8 mouse cellular contexts compared by ENCODE assay signal in genomic region chr11:69591899-69592637, GRCm38 (mm10). TPM values are rescaled to one million over a fixed set of nuclear protein-coding genes. Genes with fewer than 3 reads are reported as not detected.
DNase-seq lines count a peak whose midpoint lies in the region; ATAC-seq lines count a peak whose summit lies in the region.

No protein-coding gene starts in this region.

- H3K9ac ChIP-seq in hindbrain, embryonic 11.5 days (ENCODE audit: low read depth, low read length), result no peak overlapping the region
- no peak overlapping the region for H3K9ac ChIP-seq in forebrain, embryonic 16.5 days (replicated peaks; ENCODE audit: low read depth, low read length)

- H3K4me2 ChIP-seq in hindbrain, embryonic 11.5 days (replicated peaks; ENCODE audit: low read depth, low read length), result no peak overlapping the region
- H3K4me2 ChIP-seq in forebrain, embryonic 16.5 days (ENCODE audit: low read length), result no peak overlapping the region

- 0 out of 2 replicates have a peak overlapping the region, but pooled peaks have one; percentile 29 for H3K27ac ChIP-seq in hindbrain, embryonic 10.5 days
- no peak overlapping the region for H3K27ac ChIP-seq in hindbrain, embryonic 11.5 days (ENCODE audit: low read depth, low read length)
- H3K27ac ChIP-seq in forebrain, embryonic 16.5 days (ENCODE audit: low read length), result peak overlapping the region; percentile 58

- H3K9me3 ChIP-seq in hindbrain, embryonic 10.5 days, result no peaks in the 10 kb centered on the region
- H3K9me3 ChIP-seq in hindbrain, embryonic 11.5 days (ENCODE audit: control insufficient read depth, low read length), result no peaks in the 10 kb centered on the region
- H3K9me3 ChIP-seq in forebrain, embryonic 16.5 days (ENCODE audit: control insufficient read depth, low read length), result no peaks in the 10 kb centered on the region

- no peak for ATAC-seq in hindbrain, embryonic 11.5 days (ENCODE audit: low FRiP score)
- peak; percentile 93 for ATAC-seq in forebrain, embryonic 16.5 days
- no peak for ATAC-seq in erythroblast, adult 5-6 weeks (replicated peaks; ENCODE audit: low FRiP score, poor library complexity, severe bottlenecking)

- H3K27me3 ChIP-seq in hindbrain, embryonic 10.5 days (ENCODE audit: insufficient read depth, poor library complexity, severe bottlenecking), result no peaks in the 10 kb centered on the region
- H3K27me3 ChIP-seq in hindbrain, embryonic 11.5 days (ENCODE audit: control insufficient read depth, insufficient read depth, low read length), result no peaks in the 10 kb centered on the region
- no peaks in the 10 kb centered on the region for H3K27me3 ChIP-seq in forebrain, embryonic 16.5 days (replicated peaks; ENCODE audit: control insufficient read depth, insufficient read depth, low read length)

- H3K4me3 ChIP-seq in hindbrain, embryonic 10.5 days, result no peak overlapping the region
- no peak overlapping the region for H3K4me3 ChIP-seq in hindbrain, embryonic 11.5 days (ENCODE audit: low read depth, low read length)
- H3K4me3 ChIP-seq in forebrain, embryonic 16.5 days (replicated peaks; ENCODE audit: low read length), result no peak overlapping the region

- 0 out of 2 replicates have a peak, but pooled peaks cover 2% of the 10 kb centered on the region for H3K4me1 ChIP-seq in hindbrain, embryonic 10.5 days (replicated peaks)
- H3K4me1 ChIP-seq in hindbrain, embryonic 11.5 days (replicated peaks; ENCODE audit: control insufficient read depth, insufficient read depth, low read length), result no peaks in the 10 kb centered on the region
- H3K4me1 ChIP-seq in forebrain, embryonic 16.5 days (replicated peaks; ENCODE audit: control insufficient read depth, insufficient read depth, low read length), result peaks cover 6% of the 10 kb centered on the region

- H3K36me3 ChIP-seq in hindbrain, embryonic 10.5 days, result peaks cover 84% of the 10 kb centered on the region
- peaks cover 12% of the 10 kb centered on the region; the same call in 1 of the 2 replicates for H3K36me3 ChIP-seq in hindbrain, embryonic 11.5 days (ENCODE audit: control insufficient read depth, insufficient read depth, low read length)
- H3K36me3 ChIP-seq in forebrain, embryonic 16.5 days (ENCODE audit: control insufficient read depth, insufficient read depth), result peaks cover 18% of the 10 kb centered on the region

- no peak for DNase-seq in hindbrain, embryonic 10.5 days (ENCODE audit: low spot score)
- DNase-seq in hindbrain, embryonic 11.5 days (ENCODE audit: low spot score), result no peak
- peak; percentile 58 for DNase-seq in left cerebral cortex, adult 11 months (ENCODE audit: low spot score)
- DNase-seq in retina, postnatal 7 days (ENCODE audit: low read depth, low spot score), result peak; percentile 84
- DNase-seq in urinary bladder, postnatal 25 days (ENCODE audit: low spot score), result no peak
- no peak for DNase-seq in embryo, embryonic 10.5 days (ENCODE audit: low spot score)

- 83% methylated on average over 7 of the region's 7 CpGs for WGBS in hindbrain, embryonic 10.5 days
- 86% methylated on average over 7 of the region's 7 CpGs for WGBS in hindbrain, embryonic 11.5 days
- WGBS in forebrain, embryonic 16.5 days, result 46% methylated on average over 7 of the region's 7 CpGs

RNA-seq across cellular contexts. Expression of gene Trp53, which starts 11.9 kb away (rescaled TPM):
- 166 and 173 TPM in 2 replicates for polyA plus RNA-seq in hindbrain, embryonic 10.5 days (2016; fragmentation: Nextera tagmentation; extraction: Ambion mirVana)
- 156 and 159 TPM in 2 replicates for polyA plus RNA-seq in hindbrain, embryonic 11.5 days (2014; fragmentation: Nextera tagmentation; extraction: Ambion mirVana)
- polyA plus RNA-seq in forebrain, embryonic 16.5 days (2015; fragmentation: Nextera tagmentation; extraction: Ambion mirVana), result 103 and 109 TPM in 2 replicates
- total RNA-seq in erythroblast, adult 5-6 weeks (2015; ENCODE audit: low replicate concordance), result 44.6 and 56.8 TPM in 2 replicates
- 25.1 and 28.0 TPM in 2 replicates for total RNA-seq in erythroblast, adult 5-6 weeks (2017; ENCODE audit: low replicate concordance)

RNA-seq across cellular contexts. Expression of gene Wrap53, which starts 12.0 kb away (rescaled TPM):
- 40.6 and 41.4 TPM in 2 replicates for polyA plus RNA-seq in hindbrain, embryonic 10.5 days (2016; fragmentation: Nextera tagmentation; extraction: Ambion mirVana)
- 36.6 and 37.8 TPM in 2 replicates for polyA plus RNA-seq in hindbrain, embryonic 11.5 days (2014; fragmentation: Nextera tagmentation; extraction: Ambion mirVana)
- 27.3 and 28.6 TPM in 2 replicates for polyA plus RNA-seq in forebrain, embryonic 16.5 days (2015; fragmentation: Nextera tagmentation; extraction: Ambion mirVana)
- total RNA-seq in erythroblast, adult 5-6 weeks (2015; ENCODE audit: low replicate concordance), result 18.4 and 21.3 TPM in 2 replicates
- 7.7 and 8.9 TPM in 2 replicates for total RNA-seq in erythroblast, adult 5-6 weeks (2017; ENCODE audit: low replicate concordance)

RNA-seq across cellular contexts. Expression of gene Atp1b2, which starts 13.7 kb away (rescaled TPM):
- polyA plus RNA-seq in hindbrain, embryonic 10.5 days (2016; fragmentation: Nextera tagmentation; extraction: Ambion mirVana), result 7.5 and 7.8 TPM in 2 replicates
- 11.7 and 13.1 TPM in 2 replicates for polyA plus RNA-seq in hindbrain, embryonic 11.5 days (2014; fragmentation: Nextera tagmentation; extraction: Ambion mirVana)
- polyA plus RNA-seq in forebrain, embryonic 16.5 days (2015; fragmentation: Nextera tagmentation; extraction: Ambion mirVana), result 30.2 and 33.8 TPM in 2 replicates
- total RNA-seq in erythroblast, adult 5-6 weeks (2015; ENCODE audit: low replicate concordance), result 10.6 and 24.0 TPM in 2 replicates
- 1.2 and 4.0 TPM in 2 replicates for total RNA-seq in erythroblast, adult 5-6 weeks (2017; ENCODE audit: low replicate concordance)

RNA-seq across cellular contexts. Expression of gene Shbg, which starts 25.6 kb away (rescaled TPM):
- polyA plus RNA-seq in hindbrain, embryonic 10.5 days (2016; fragmentation: Nextera tagmentation; extraction: Ambion mirVana), result not detected in 2 replicates
- 0.17 TPM in 1 of 2 replicates, not detected in the other for polyA plus RNA-seq in hindbrain, embryonic 11.5 days (2014; fragmentation: Nextera tagmentation; extraction: Ambion mirVana)
- polyA plus RNA-seq in forebrain, embryonic 16.5 days (2015; fragmentation: Nextera tagmentation; extraction: Ambion mirVana), result not detected in 2 replicates
- not detected in 2 replicates for total RNA-seq in erythroblast, adult 5-6 weeks (2015; ENCODE audit: low replicate concordance)
- total RNA-seq in erythroblast, adult 5-6 weeks (2017; ENCODE audit: low replicate concordance), result 0.51 TPM in 1 of 2 replicates, not detected in the other

RNA-seq across cellular contexts. Expression of gene Sat2, which starts 29.8 kb away (rescaled TPM):
- polyA plus RNA-seq in hindbrain, embryonic 10.5 days (2016; fragmentation: Nextera tagmentation; extraction: Ambion mirVana), result 15.4 and 24.5 TPM in 2 replicates
- polyA plus RNA-seq in hindbrain, embryonic 11.5 days (2014; fragmentation: Nextera tagmentation; extraction: Ambion mirVana), result 15.0 and 20.6 TPM in 2 replicates
- 17.3 and 23.8 TPM in 2 replicates for polyA plus RNA-seq in forebrain, embryonic 16.5 days (2015; fragmentation: Nextera tagmentation; extraction: Ambion mirVana)
- total RNA-seq in erythroblast, adult 5-6 weeks (2015; ENCODE audit: low replicate concordance), result not detected in 2 replicates
- total RNA-seq in erythroblast, adult 5-6 weeks (2017; ENCODE audit: low replicate concordance), result 0.70 TPM in 1 of 2 replicates, not detected in the other

Comparison
In these comparisons a context has a peak if more than half of its experiments do, and no peak if none do; other contexts are left out.
1. DNase-seq: peak in left cerebral cortex, adult 11 months (single experiment) and retina, postnatal 7 days (single experiment); none in hindbrain, embryonic 10.5 days (single experiment), hindbrain, embryonic 11.5 days (single experiment), urinary bladder, postnatal 25 days (single experiment) and embryo, embryonic 10.5 days (single experiment).